Comparison of ENCODE assay signal across 17 mouse cellular contexts in the genomic region with DNA sequence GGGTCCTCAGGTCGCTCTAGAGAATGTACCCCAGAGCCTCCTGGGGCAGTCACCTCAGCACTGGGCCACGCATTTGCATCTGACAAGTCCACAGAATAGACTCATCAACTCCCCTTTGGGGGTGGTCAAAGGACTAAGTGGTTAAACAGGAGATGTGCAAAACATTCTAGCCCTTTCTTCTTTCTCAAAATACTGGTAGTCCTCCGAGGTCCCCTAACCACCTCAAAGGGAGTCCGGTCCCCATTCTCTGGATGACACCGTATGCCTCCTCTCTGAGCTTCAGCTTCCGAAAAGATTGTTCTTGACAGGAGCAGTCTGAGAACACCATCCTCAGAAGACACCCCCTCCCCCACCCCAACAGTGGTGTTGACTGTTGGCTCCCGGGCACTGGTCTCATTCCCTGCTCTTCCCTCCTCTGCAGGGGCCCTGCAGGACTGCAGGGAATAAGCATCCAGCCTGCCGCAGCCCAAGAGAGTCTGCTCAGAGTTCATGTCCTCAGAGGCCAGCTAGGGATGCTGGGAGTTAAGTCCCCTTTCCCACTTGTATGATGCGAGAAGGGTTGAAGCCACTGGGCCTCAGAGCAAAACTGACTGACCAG. TPM values are rescaled to one million over a fixed set of nuclear protein-coding genes. Genes with fewer than 3 reads are reported as not detected.
DNase-seq lines count a peak whose midpoint lies in the region; ATAC-seq lines count a peak whose summit lies in the region.
"Had no signal": no experiment of that assay in that cellular context is flagged by ENCODE, and none has a peak within 500 bp of the region (broad histone marks: within the 10 kb centered on the region; RNA-seq: fewer than 3 reads in every experiment).

No protein-coding gene starts in this region.

- peaks cover 9% of the 10 kb centered on the region for H3K4me1 ChIP-seq in heart, embryonic 16.5 days (ENCODE audit: control insufficient read depth, insufficient read depth, low read length)
- peaks cover 24% of the 10 kb centered on the region for H3K4me1 ChIP-seq in heart, embryonic 10.5 days
- no peaks in the 10 kb centered on the region; the same call in 1 of the 2 replicates for H3K4me1 ChIP-seq in midbrain, embryonic 11.5 days (ENCODE audit: control insufficient read depth, insufficient read depth, low read length)
- H3K4me1 ChIP-seq in stomach, embryonic 16.5 days (ENCODE audit: control insufficient read depth, insufficient read depth, low read length) = peaks cover 7% of the 10 kb centered on the region

- ATAC-seq in heart, embryonic 16.5 days (replicated peaks; ENCODE audit: extremely low read depth, insufficient read depth, low FRiP score) = 0 out of 2 replicates have a peak, but pooled peaks have one; percentile 29
- no peak for ATAC-seq in midbrain, embryonic 11.5 days (ENCODE audit: low FRiP score)
- ATAC-seq in stomach, embryonic 16.5 days (ENCODE audit: insufficient read depth, low FRiP score) = no peak
- no peak for ATAC-seq in activated CD4-positive, CD25-positive, alpha-beta regulatory T cell, adult 4 months

- 38% methylated on average over 9 of the region's 9 CpGs for WGBS in heart, embryonic 16.5 days
- whole genome bisulfite sequencing in heart, embryonic 10.5 days = 39% methylated on average over 9 of the region's 9 CpGs
- WGBS in midbrain, embryonic 11.5 days = 39% methylated on average over 9 of the region's 9 CpGs
- 42% methylated on average over 9 of the region's 9 CpGs for WGBS in stomach, embryonic 16.5 days

- H3K9me3 ChIP-seq in heart, embryonic 16.5 days (replicated peaks; ENCODE audit: control insufficient read depth, low read length) = 0 out of 2 replicates have a peak, but pooled peaks cover 3% of the 10 kb centered on the region
- no peaks in the 10 kb centered on the region for H3K9me3 ChIP-seq in heart, embryonic 10.5 days
- H3K9me3 ChIP-seq in midbrain, embryonic 11.5 days (ENCODE audit: control insufficient read depth, low read length) = no peaks in the 10 kb centered on the region
- H3K9me3 ChIP-seq in stomach, embryonic 16.5 days (replicated peaks; ENCODE audit: control insufficient read depth, low read length) = no peaks in the 10 kb centered on the region

- no peak overlapping the region; the same call in 1 of the 2 replicates for H3K27ac ChIP-seq in heart, embryonic 16.5 days (ENCODE audit: low read length)
- H3K27ac ChIP-seq in heart, embryonic 10.5 days = no peak overlapping the region
- no peak overlapping the region for H3K27ac ChIP-seq in midbrain, embryonic 11.5 days (ENCODE audit: low read depth, low read length)
- peak overlapping the region; percentile 74 for H3K27ac ChIP-seq in stomach, embryonic 16.5 days (ENCODE audit: low read length)
- H3K27ac ChIP-seq: heart, embryonic 13.5 days; limb, embryonic 13.5 days; midbrain, embryonic 12.5 days had no signal

- H3K4me2 ChIP-seq in heart, embryonic 16.5 days (ENCODE audit: low read depth, low read length) = no peak overlapping the region
- no peak overlapping the region for H3K4me2 ChIP-seq in midbrain, embryonic 11.5 days
- H3K4me2 ChIP-seq in stomach, embryonic 16.5 days (ENCODE audit: low read depth, low read length) = no peak overlapping the region
- H3K4me2 ChIP-seq: heart, embryonic 13.5 days; limb, embryonic 13.5 days; midbrain, embryonic 12.5 days had no signal

- no peaks in the 10 kb centered on the region for H3K36me3 ChIP-seq in heart, embryonic 16.5 days (ENCODE audit: control insufficient read depth, insufficient read depth)
- H3K36me3 ChIP-seq in heart, embryonic 10.5 days = 0 out of 2 replicates have a peak, but pooled peaks cover 2% of the 10 kb centered on the region
- no peaks in the 10 kb centered on the region for H3K36me3 ChIP-seq in midbrain, embryonic 11.5 days (ENCODE audit: control insufficient read depth, insufficient read depth, low read length)
- H3K36me3 ChIP-seq in stomach, embryonic 16.5 days (ENCODE audit: control insufficient read depth, insufficient read depth, low read length) = no peaks in the 10 kb centered on the region
- H3K36me3 ChIP-seq: heart, embryonic 13.5 days; limb, embryonic 13.5 days; midbrain, embryonic 12.5 days had no signal

- H3K4me3 ChIP-seq in heart, embryonic 16.5 days (ENCODE audit: low read length) = no peak overlapping the region
- H3K4me3 ChIP-seq in heart, embryonic 10.5 days = no peak overlapping the region
- H3K4me3 ChIP-seq in midbrain, embryonic 11.5 days (ENCODE audit: low read depth, low read length) = no peak overlapping the region
- H3K4me3 ChIP-seq in stomach, embryonic 16.5 days (replicated peaks; ENCODE audit: low read length) = no peak overlapping the region
- H3K4me3 ChIP-seq: heart, embryonic 13.5 days; limb, embryonic 13.5 days; midbrain, embryonic 12.5 days had no signal

- no peak overlapping the region for H3K9ac ChIP-seq in heart, embryonic 16.5 days (ENCODE audit: low read length)
- H3K9ac ChIP-seq in midbrain, embryonic 11.5 days (ENCODE audit: low read length) = no peak overlapping the region
- H3K9ac ChIP-seq in stomach, embryonic 16.5 days (ENCODE audit: low read length) = no peak overlapping the region; the same call in 1 of the 2 replicates
- H3K9ac ChIP-seq: heart, embryonic 13.5 days; midbrain, embryonic 12.5 days had no signal

- DNase-seq in heart, embryonic 10.5 days (ENCODE audit: low spot score) = no peak
- peak; percentile 52 for DNase-seq in lung, postnatal 10 days
- no peak for DNase-seq in lung, postnatal 14 days
- peak; percentile 72 for DNase-seq in midbrain, embryonic 11.5 days (ENCODE audit: low spot score, missing footprints)
- DNase-seq in layer of hippocampus, postnatal 14 days (ENCODE audit: low spot score in 2 of 2) = no peak
- DNase-seq: B cell, adult 2 months; cerebellum, postnatal 14 days; gastrocnemius, postnatal 25 days; kidney, adult 18-20 months; lung, adult 18-20 months; thymus, postnatal 36 days had no signal

- H3K27me3 ChIP-seq in heart, embryonic 16.5 days (ENCODE audit: control insufficient read depth, insufficient read depth, low read length) = no peaks in the 10 kb centered on the region
- H3K27me3 ChIP-seq in heart, embryonic 10.5 days (ENCODE audit: insufficient read depth, poor library complexity, severe bottlenecking) = peaks cover 13% of the 10 kb centered on the region
- no peaks in the 10 kb centered on the region for H3K27me3 ChIP-seq in midbrain, embryonic 11.5 days (ENCODE audit: control insufficient read depth, insufficient read depth, low read length)
- H3K27me3 ChIP-seq in stomach, embryonic 16.5 days (ENCODE audit: control insufficient read depth, insufficient read depth, low read length) = no peaks in the 10 kb centered on the region
- H3K27me3 ChIP-seq: midbrain, embryonic 12.5 days had no signal

RNA-seq across cellular contexts. Expression of a gene that starts 33.7 kb away (rescaled TPM):
- 0.43 and 0.45 TPM in 2 replicates for polyA plus RNA-seq in heart, embryonic 16.5 days (2015; fragmentation: Nextera tagmentation; extraction: Ambion mirVana)
- 0.16 and 0.21 TPM in 2 replicates for polyA plus RNA-seq in heart, embryonic 10.5 days (2016; fragmentation: Nextera tagmentation; extraction: Ambion mirVana)
- 0.75 and 0.96 TPM in 2 replicates for polyA plus RNA-seq in midbrain, embryonic 11.5 days (2014; fragmentation: Nextera tagmentation; extraction: Ambion mirVana)
- 1.6 and 1.7 TPM in 2 replicates for polyA plus RNA-seq in stomach, embryonic 16.5 days (2015; fragmentation: Nextera tagmentation; extraction: Ambion mirVana)
- total RNA-seq in layer of hippocampus, postnatal 14 days (2021) = 10 to 100 TPM; 62.0 to 69.6 TPM
- polyA plus RNA-seq in activated CD4-positive, CD25-positive, alpha-beta regulatory T cell, adult 4 months (2017; shearing (Covaris generic)) = under 1 TPM; 0.61 to 0.96 TPM

Comparison
In these comparisons a context has a peak if more than half of its experiments do, and no peak if none do; other contexts are left out.
1. DNase-seq: peak in lung, postnatal 10 days (single experiment) and midbrain, embryonic 11.5 days (single experiment); none in heart, embryonic 10.5 days (single experiment), lung, postnatal 14 days (single experiment) and layer of hippocampus, postnatal 14 days (0 of 2).